Mouse (Mus musculus) heart, postnatal 36 days (tissue): Measurements from ENCODE around the gene Cebpe. TPM values are rescaled to one million over a fixed set of nuclear protein-coding genes. Genes with fewer than 3 reads are reported as not detected.

Source experiments
- DNase-seq, 2 experiments: peaks; one replicate each; pipeline ENCODE4 v3.0.0; 2021 to 2022
- intact Hi-C: fragments of 180-260 bp; cut with DNase I; formaldehyde crosslinking; loops from one replicate; pipeline ENCODE4 v1.15.1; 2025
- total RNA-seq, 2 experiments: library from RNA; stranded (reverse); gene quantifications; 2 replicates each; pipeline ENCODE4 v1.2.3; 2021

Gene Cebpe
- total RNA-seq, 2 experiments from 2014 or later = not detected

- DNase-seq = no peak
- intact Hi-C loops = no loop called here
Measured at GRCm38 (mm10) chr14:54724049-54724448, 12.1 kb upstream of the Cebpe start.

GRCm38 (mm10) chr14:54721711-54722110 is 9.7 kb upstream of the Cebpe start:
- intact Hi-C loops = no loop called here
- DNase-seq = no peak

- intact Hi-C loops = no loop called here
Measured at GRCm38 (mm10) chr14:54720654-54721350, 8.8 kb upstream of the Cebpe start.

GRCm38 (mm10) chr14:54720041-54720440 is 8.1 kb upstream of the Cebpe start:
- DNase-seq = no peak
- intact Hi-C loops = no loop called here

More at GRCm38 (mm10) chr14:54720654-54721350, 8.8 kb upstream of the Cebpe start:
- DNase-seq = peak; percentile 19 to 25

- DNase-seq = no peak
- intact Hi-C loops = no loop called here
Measured at GRCm38 (mm10) chr14:54715402-54715801, 3.4 kb upstream of the Cebpe start.

- DNase-seq = no peak
- intact Hi-C loops = loop anchor here (1.0 kb wide), 3 partner anchors 72 to 146 kb away; no protein-coding TSS in a partner anchor
Measured at GRCm38 (mm10) chr14:54714617-54715081, 2.7 kb upstream of the Cebpe start.

GRCm38 (mm10) chr14:54714121-54714520 is 2.1 kb upstream of the Cebpe start:
- intact Hi-C loops = loop anchor here (1.0 kb wide), 3 partner anchors 72 to 146 kb away; no protein-coding TSS in a partner anchor
- DNase-seq = peak; percentile 67 to 72

GRCm38 (mm10) chr14:54712861-54713260 is 887 bp upstream of the Cebpe start:
- DNase-seq = peak in 1 of 2 experiments; percentile 21
- intact Hi-C loops = no loop called here

- intact Hi-C loops = no loop called here
- DNase-seq = no peak
Measured at GRCm38 (mm10) chr14:54709054-54709453, 2.9 kb downstream of the Cebpe start.

- intact Hi-C loops = no loop called here
- DNase-seq = no peak
Measured at GRCm38 (mm10) chr14:54706589-54707320, 5.2 kb downstream of the Cebpe start.

GRCm38 (mm10) chr14:54705844-54706243 is 6.1 kb downstream of the Cebpe start:
- intact Hi-C loops = no loop called here
- DNase-seq = no peak

GRCm38 (mm10) chr14:54703207-54703606 is 8.8 kb downstream of the Cebpe start:
- intact Hi-C loops = no loop called here
- DNase-seq = no peak

- intact Hi-C loops = loop anchor here (1.0 to 2.0 kb wide), 2 partner anchors 50 to 130 kb away; no protein-coding TSS in a partner anchor
- peak; percentile 80 to 86 for DNase-seq
Measured at GRCm38 (mm10) chr14:54701298-54701697, 10.7 kb downstream of the Cebpe start.

GRCm38 (mm10) chr14:54699586-54699985 is 12.4 kb downstream of the Cebpe start:
- DNase-seq = no peak
- intact Hi-C loops = no loop called here

- intact Hi-C loops = no loop called here
- DNase-seq = no peak
Measured at GRCm38 (mm10) chr14:54698733-54699132, 13.2 kb downstream of the Cebpe start, which contains the start of gene Gm29776. Gene Gm29776 (minus strand): TSS chr14:54698833.

GRCm38 (mm10) chr14:54696752-54697151 is 15.2 kb downstream of the Cebpe start:
- no peak for DNase-seq
- intact Hi-C loops = no loop called here

GRCm38 (mm10) chr14:54695042-54695441 is 16.9 kb downstream of the Cebpe start:
- DNase-seq = no peak
- intact Hi-C loops = no loop called here

- intact Hi-C loops = loop anchor here (5.0 to 10.0 kb wide), 2 partner anchors 35 to 452 kb away; no protein-coding TSS in a partner anchor
- DNase-seq = no peak
Measured at GRCm38 (mm10) chr14:54687251-54687650, 24.7 kb downstream of the Cebpe start.

GRCm38 (mm10) chr14:54686522-54687143 is 25.3 kb downstream of the Cebpe start, which contains the start of gene Acin1:
Gene Acin1 (minus strand): TSS chr14:54686931.
- DNase-seq = peak; percentile 100
- intact Hi-C loops = loop anchor here (5.0 to 10.0 kb wide), 2 partner anchors 34 to 452 kb away; no protein-coding TSS in a partner anchor

GRCm38 (mm10) chr14:54686063-54686521 is 25.9 kb downstream of the Cebpe start, which contains the start of gene 1700123O20Rik:
Gene 1700123O20Rik (plus strand): TSS chr14:54686216.
- intact Hi-C loops = loop anchor here (5.0 to 10.0 kb wide), 2 partner anchors 34 to 451 kb away; no protein-coding TSS in a partner anchor
- no peak for DNase-seq
